Mouse (Mus musculus) heart, postnatal 0 days (tissue): ENCODE results near the gene Yy1.

Source experiments
- CTCF ChIP-seq: IDR thresholded peaks from 2 replicates; pipeline ENCODE4 v1.5.1; 2016; ENCODE audit warnings: antibody characterized with exemption, control low read depth, low read depth
- EP300 ChIP-seq: IDR thresholded peaks from 2 replicates; pipeline ENCODE4 v1.6.1; 2016; ENCODE audit warnings: antibody characterized with exemption, low read depth

DNA sequence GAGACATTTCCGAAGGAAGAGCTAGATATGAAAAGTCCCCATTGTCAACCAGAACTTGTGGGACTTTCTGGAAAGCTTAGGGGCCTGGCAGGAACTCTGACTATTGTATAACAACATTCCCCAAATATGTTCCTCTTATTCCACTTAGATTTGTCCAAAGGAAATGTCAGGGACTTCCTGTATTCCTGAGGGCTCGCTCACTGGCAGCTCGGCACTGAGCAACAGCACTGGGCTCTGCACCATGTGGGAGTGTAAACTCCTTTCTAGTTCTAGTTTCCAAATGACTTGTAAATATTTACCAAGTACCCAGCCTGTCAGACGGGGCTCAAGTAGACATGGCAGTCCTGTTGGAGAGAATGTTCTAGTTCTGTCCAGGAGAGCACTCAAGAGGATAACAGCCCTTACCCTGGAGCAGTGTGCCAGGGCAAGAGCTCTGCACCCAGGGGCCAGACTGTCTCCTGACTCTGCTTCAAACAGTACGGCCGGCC is 72.3 kb downstream of the Yy1 start:
- TF ChIP-seq CTCF: no peak
- TF ChIP-seq EP300: no peak
